Mouse (Mus musculus) CH12.LX (cell line): Measurements from ENCODE around the gene Morn5. TPM values are rescaled to one million over a fixed set of nuclear protein-coding genes. Genes with fewer than 3 reads are reported as not detected.

Source experiments
- DNase-seq: peaks from one replicate; pipeline ENCODE4 v3.0.0-alpha.2; 2013; ENCODE audit errors: extremely low read depth
- H3K27ac ChIP-seq: 2 replicates; pipeline ENCODE4 v1.5.1; 2012; ENCODE audit warnings: low read depth, mild to moderate bottlenecking, control low read depth, moderate library complexity; ENCODE audit not compliant: insufficient read depth
- H3K27me3 ChIP-seq: replicated peaks from 2 replicates; pipeline ENCODE3; 2012; ENCODE audit warnings: inconsistent platforms
- H3K36me3 ChIP-seq, 2 experiments: replicated peaks in 1 of 2; 2 replicates each; pipeline versions ENCODE3 to v1.6.1; 2012; ENCODE audit warnings: inconsistent platforms in 1 of 2, low read length in 1 of 2, mild to moderate bottlenecking in 1 of 2, mixed read lengths in 1 of 2, moderate library complexity in 1 of 2; ENCODE audit not compliant: control insufficient read depth in 1 of 2, insufficient read depth in 1 of 2
- H3K4me1 ChIP-seq, 2 experiments: 2 replicates each; pipeline ENCODE4 v1.6.1; 2012; ENCODE audit warnings: inconsistent platforms in 1 of 2, moderate library complexity in 1 of 2; ENCODE audit not compliant: insufficient read depth in 2 of 2, control insufficient read depth in 1 of 2
- H3K4me2 ChIP-seq: 2 replicates; pipeline ENCODE4 v1.6.1; 2012; ENCODE audit warnings: low read depth, mild to moderate bottlenecking, control low read depth; ENCODE audit not compliant: poor library complexity, insufficient read depth, severe bottlenecking
- H3K4me3 ChIP-seq, 3 experiments: fragments of 150-350 bp in 1 of 3; sonication (generic) in 1 of 3; replicated peaks in 1 of 3; 2 replicates each; pipeline versions ENCODE3 to v1.5.1; 2011 to 2012; ENCODE audit warnings: low read depth in 2 of 3, low read length in 2 of 3, mild to moderate bottlenecking in 2 of 3, moderate library complexity in 2 of 3, control low read depth in 1 of 3, improper control_type of control experiment in 1 of 3, inconsistent platforms in 1 of 3, mixed read lengths in 1 of 3; ENCODE audit not compliant: poor library complexity in 1 of 3
- H3K79me2 ChIP-seq: replicated peaks from 2 replicates; pipeline ENCODE4 v1.6.1; 2012; ENCODE audit warnings: mild to moderate bottlenecking, moderate library complexity; ENCODE audit not compliant: control insufficient read depth, poor library complexity, insufficient read depth, severe bottlenecking; ENCODE audit errors: extremely low read depth
- H3K9ac ChIP-seq: 2 replicates; pipeline ENCODE4 v1.6.1; 2012; ENCODE audit warnings: low read depth, mild to moderate bottlenecking, control low read depth, moderate library complexity; ENCODE audit not compliant: insufficient read depth
- H3K9me3 ChIP-seq: replicated peaks from 2 replicates; pipeline ENCODE3; 2012; ENCODE audit warnings: low read length, inconsistent platforms, mixed read lengths
- CHD1 ChIP-seq: IDR thresholded peaks from 2 replicates; pipeline ENCODE4 v1.6.1; 2012; ENCODE audit warnings: low read depth, low read length, improper control_type of control experiment, inconsistent platforms
- CHD2 ChIP-seq: IDR thresholded peaks from 2 replicates; pipeline ENCODE4 v1.6.1; 2011; ENCODE audit warnings: low read length, improper control_type of control experiment
- CTCF ChIP-seq, 2 experiments: IDR thresholded peaks in 1 of 2; conservative IDR thresholded peaks in 1 of 2; 2 replicates each; pipeline ENCODE4 v1.5.1; 2011 to 2012; ENCODE audit warnings: low read depth in 2 of 2, low read length in 2 of 2, improper control_type of control experiment in 1 of 2, inconsistent platforms in 1 of 2, mild to moderate bottlenecking in 1 of 2, moderate library complexity in 1 of 2
- ELF1 ChIP-seq: IDR thresholded peaks from 2 replicates; pipeline ENCODE4 v1.6.1; 2014; ENCODE audit warnings: low read depth, mild to moderate bottlenecking, inconsistent platforms, low read length, improper control_type of control experiment
- EP300 ChIP-seq: IDR thresholded peaks from 2 replicates; pipeline ENCODE4 v1.6.1; 2011; ENCODE audit warnings: low read length, improper control_type of control experiment
- GABPA ChIP-seq: IDR thresholded peaks from 2 replicates; pipeline ENCODE4 v1.6.1; 2012; ENCODE audit warnings: low read depth, low read length, improper control_type of control experiment, inconsistent platforms; ENCODE audit not compliant: insufficient replicate concordance
- HCFC1 ChIP-seq: IDR thresholded peaks from 2 replicates; pipeline ENCODE4 v1.6.1; 2012; ENCODE audit warnings: low read depth, mild to moderate bottlenecking, inconsistent platforms, low read length, improper control_type of control experiment
- JUND ChIP-seq: conservative IDR thresholded peaks from 2 replicates; pipeline ENCODE4 v1.6.1; 2011; ENCODE audit warnings: low read depth, low read length, improper control_type of control experiment
- MAFK ChIP-seq: IDR thresholded peaks from 2 replicates; pipeline ENCODE4 v1.6.1; 2011; ENCODE audit warnings: low read length, improper control_type of control experiment; ENCODE audit not compliant: insufficient replicate concordance
- MAZ ChIP-seq: IDR thresholded peaks from 2 replicates; pipeline ENCODE4 v1.6.1; 2012; ENCODE audit warnings: low read depth, mild to moderate bottlenecking, inconsistent platforms, low read length, improper control_type of control experiment, moderate library complexity
- MEF2A ChIP-seq: IDR thresholded peaks from 2 replicates; pipeline ENCODE4 v1.6.1; 2014; ENCODE audit warnings: low read depth, mild to moderate bottlenecking, inconsistent platforms, low read length, improper control_type of control experiment, borderline replicate concordance
- MXI1 ChIP-seq: IDR thresholded peaks from 2 replicates; pipeline ENCODE4 v1.6.1; 2011; ENCODE audit warnings: mild to moderate bottlenecking, low read depth, low read length, improper control_type of control experiment
- NRF1 ChIP-seq: IDR thresholded peaks from 2 replicates; pipeline ENCODE4 v1.6.1; 2014; ENCODE audit warnings: low read depth, mild to moderate bottlenecking, inconsistent platforms, low read length, improper control_type of control experiment, moderate library complexity
- PAX5 ChIP-seq: IDR thresholded peaks from 2 replicates; pipeline ENCODE4 v1.6.1; 2012; ENCODE audit warnings: low read length, inconsistent platforms, mixed read lengths
- POLR2AphosphoS2 ChIP-seq: IDR thresholded peaks from 2 replicates; pipeline ENCODE4 v1.6.1; 2011; ENCODE audit warnings: low read depth, low read length, improper control_type of control experiment
- RAD21 ChIP-seq: IDR thresholded peaks from 2 replicates; pipeline ENCODE4 v1.6.1; 2011; ENCODE audit warnings: low read depth, mild to moderate bottlenecking, low read length, improper control_type of control experiment, moderate library complexity
- RCOR1 ChIP-seq: conservative IDR thresholded peaks from 2 replicates; pipeline ENCODE4 v1.6.1; 2012; ENCODE audit warnings: low read depth, mild to moderate bottlenecking, inconsistent platforms, low read length, improper control_type of control experiment
- SMC3 ChIP-seq: IDR thresholded peaks from 2 replicates; pipeline ENCODE4 v1.6.1; 2011; ENCODE audit warnings: low read depth, low read length, improper control_type of control experiment
- TCF12 ChIP-seq: IDR thresholded peaks from 2 replicates; pipeline ENCODE4 v1.6.1; 2014; ENCODE audit warnings: low read depth, mild to moderate bottlenecking, inconsistent platforms, low read length, improper control_type of control experiment
- ZC3H11A ChIP-seq: IDR thresholded peaks from 2 replicates; pipeline ENCODE4 v1.6.1; 2012; ENCODE audit warnings: low read depth, mild to moderate bottlenecking, inconsistent platforms, low read length, improper control_type of control experiment
- ZMIZ1 ChIP-seq: IDR thresholded peaks from 2 replicates; pipeline ENCODE4 v1.6.1; 2012; ENCODE audit warnings: low read depth, mild to moderate bottlenecking, inconsistent platforms, low read length, improper control_type of control experiment
- ZNF384 ChIP-seq: IDR thresholded peaks from 2 replicates; pipeline ENCODE4 v1.6.1; 2012; ENCODE audit warnings: low read depth, low read length, improper control_type of control experiment, inconsistent platforms
- dilution Hi-C: fragments of 300-500 bp; cut with MboI; formaldehyde crosslinking; loops from 2 replicates; pipeline ENCODE4 v1.14.3; 2020; ENCODE audit warnings: low sequenced_read_pairs; ENCODE audit not compliant: extremely low pct_unique_long_range_greater_than_20kb, extremely low pct_ligation_motif_present
- in situ Hi-C: fragments of 300-500 bp; cut with MboI; formaldehyde crosslinking; loops from 3 replicates; pipeline ENCODE4 v1.14.3; 2019; ENCODE audit warnings: low sequenced_read_pairs, low pct_ligation_motif_present, low pct_unique_long_range_greater_than_20kb, mixed read lengths
- polyA plus RNA-seq: library from polyadenylated mRNA; unstranded; fragments of >175 nt; gene quantifications from 2 replicates; pipeline ENCODE4 v1.2.1, GENCODE M21; 2012; ENCODE audit warnings: low read depth; ENCODE audit not compliant: insufficient read length
- total RNA-seq, 2 experiments: library from RNA; depleted of rRNA; stranded (reverse); fragments of 300-350 nt in 1 of 2; fragments of >200 nt in 1 of 2; gene quantifications; 2 replicates each; pipeline ENCODE4 v1.2.3; 2012 to 2014

Morn5 gene
- total and polyA plus RNA-seq, 3 experiments = 0.38 TPM; not detected in 2

- no peaks in the 10 kb centered on the region for H3K27me3 ChIP-seq
- no peak overlapping the region for H3K4me3 ChIP-seq
- TF ChIP-seq RAD21 (no peak), RCOR1 (no peak), JUND (no peak), MAZ (no peak), MXI1 (no peak), HCFC1 (no peak)
- H3K4me2 ChIP-seq = no peak overlapping the region
- no peak overlapping the region for H3K27ac ChIP-seq
- DNase-seq = no peak
- dilution Hi-C loops (no loop called here), in situ Hi-C loops (no loop called here)
- H3K4me1 ChIP-seq = no peaks in the 10 kb centered on the region
- H3K9ac ChIP-seq = no peak overlapping the region
- H3K36me3 ChIP-seq = peaks cover 60 to 85% of the 10 kb centered on the region in 2 experiments
- H3K9me3 ChIP-seq = no peaks in the 10 kb centered on the region
- H3K79me2 ChIP-seq = no peaks in the 10 kb centered on the region
Measured at GRCm38 (mm10) chr2:36126795-36127429, 77.7 kb downstream of the Morn5 start.

- no peak for DNase-seq
- Histone ChIP-seq H3K4me2 (no peak overlapping the region), H3K27ac (no peak overlapping the region), H3K4me3 (no peak overlapping the region), H3K27me3 (no peaks in the 10 kb centered on the region), H3K4me1 (no peaks in the 10 kb centered on the region), H3K9me3 (no peaks in the 10 kb centered on the region), H3K9ac (no peak overlapping the region), H3K36me3 (peaks cover 53 to 85% of the 10 kb centered on the region in 2 experiments), H3K79me2 (no peaks in the 10 kb centered on the region)
- dilution Hi-C loops (no loop called here), in situ Hi-C loops (no loop called here)
- TF ChIP-seq CHD2 = no peak
- TF ChIP-seq, all 38 proteins: peak for 0
Measured at GRCm38 (mm10) chr2:36127973-36128372, 78.7 kb downstream of the Morn5 start.

DNA sequence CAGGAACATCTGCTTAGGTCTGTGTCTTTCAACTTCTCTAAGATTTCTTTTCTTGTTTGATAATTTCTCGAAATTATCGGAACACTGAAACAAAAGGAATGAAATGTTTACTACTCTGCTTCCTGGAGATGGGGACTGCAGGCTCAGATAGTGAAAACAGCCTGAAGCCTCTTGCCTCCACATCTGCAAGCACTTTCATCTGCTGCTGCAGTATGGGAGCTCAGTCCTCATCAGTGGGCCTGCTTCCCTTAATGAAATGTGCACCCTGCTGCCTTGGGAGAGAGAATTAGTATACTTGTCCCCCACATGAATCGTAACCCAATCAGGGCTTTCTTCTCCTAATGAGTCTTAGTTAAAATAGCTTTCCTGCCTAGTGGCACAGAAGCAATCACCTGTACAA lies 79.8 kb downstream of the Morn5 start:
- Histone ChIP-seq H3K9me3 (no peaks in the 10 kb centered on the region), H3K27ac (no peak overlapping the region), H3K4me1 (no peaks in the 10 kb centered on the region), H3K4me2 (no peak overlapping the region), H3K27me3 (no peaks in the 10 kb centered on the region), H3K36me3 (peaks cover 56 to 87% of the 10 kb centered on the region in 2 experiments), H3K79me2 (0 out of 2 replicates have a peak, but pooled peaks cover 2% of the 10 kb centered on the region), H3K4me3 (no peak overlapping the region), H3K9ac (no peak overlapping the region)
- TF ChIP-seq ZMIZ1 = no peak
- TF ChIP-seq NRF1 = no peak
- no peak for TF ChIP-seq MEF2A
- TF ChIP-seq HCFC1 = no peak
- TF ChIP-seq MAZ = no peak
- TF ChIP-seq CTCF (conservative IDR thresholded peaks at IDR 0.05 in 1 of 2, IDR thresholded peaks at IDR 0.05 in 1 of 2; ENCODE audit: low read depth in 2 of 2, low read length in 2 of 2) = no peak
- TF ChIP-seq ELF1 = no peak
- TF ChIP-seq TCF12 = no peak
- TF ChIP-seq RCOR1 = no peak
- TF ChIP-seq SMC3 = no peak
- TF ChIP-seq PAX5 = no peak
- TF ChIP-seq MAFK = no peak
- no peak for TF ChIP-seq JUND
- no peak for TF ChIP-seq CHD1
- TF ChIP-seq ZNF384 = no peak
- TF ChIP-seq GABPA = no peak
- TF ChIP-seq POLR2AphosphoS2 = no peak
- no peak for TF ChIP-seq ZC3H11A
- TF ChIP-seq EP300 = no peak
- no peak for DNase-seq
- in situ Hi-C loops (no loop called here), dilution Hi-C loops (no loop called here)
